Mouse (Mus musculus): ENCODE measurements around the gene Fam155a. TPM values are rescaled to one million over a fixed set of nuclear protein-coding genes. Genes with fewer than 3 reads are reported as not detected.

Fam155a gene
- polyA plus RNA-seq, 1 experiment from 2014 or later = 0.07 TPM

DNA sequence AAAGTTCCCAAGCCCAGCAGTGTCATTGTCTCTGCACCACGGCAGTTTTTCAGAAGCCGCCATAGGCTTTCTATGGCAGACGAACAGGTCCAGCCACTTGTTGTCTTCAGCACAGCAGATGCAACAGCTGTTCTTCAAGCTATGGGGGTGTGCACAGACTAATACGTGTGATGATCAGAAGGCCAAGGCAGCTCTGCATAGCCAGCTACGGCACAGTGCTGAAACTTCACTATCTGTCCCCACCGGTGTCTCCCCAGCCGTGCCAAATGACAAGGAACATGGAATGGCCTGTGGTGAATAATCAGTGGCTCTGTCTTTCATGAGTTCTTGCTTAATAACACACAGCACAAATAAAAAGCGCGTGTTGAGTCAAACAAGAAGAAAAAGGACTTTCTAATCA is 428.4 kb downstream of the Fam155a start:
- H3K36me3 ChIP-seq (replicated peaks) = no peaks in the 10 kb centered on the region
- H3K27ac ChIP-seq (replicated peaks) = no peak overlapping the region
- no peak overlapping the region for H3K4me2 ChIP-seq
- H3K4me3 ChIP-seq (replicated peaks) = no peak overlapping the region
- ATAC-seq (ENCODE audit: insufficient read depth) = no peak
- no peaks in the 10 kb centered on the region for H3K4me1 ChIP-seq (replicated peaks)
- H3K9me3 ChIP-seq (replicated peaks) = no peaks in the 10 kb centered on the region
- 62% methylated on average over 9 of the region's 9 CpGs for WGBS (ENCODE audit: insufficient replicate concordance)
- H3K27me3 ChIP-seq = no peaks in the 10 kb centered on the region
- H3K9ac ChIP-seq = no peak overlapping the region

DNA sequence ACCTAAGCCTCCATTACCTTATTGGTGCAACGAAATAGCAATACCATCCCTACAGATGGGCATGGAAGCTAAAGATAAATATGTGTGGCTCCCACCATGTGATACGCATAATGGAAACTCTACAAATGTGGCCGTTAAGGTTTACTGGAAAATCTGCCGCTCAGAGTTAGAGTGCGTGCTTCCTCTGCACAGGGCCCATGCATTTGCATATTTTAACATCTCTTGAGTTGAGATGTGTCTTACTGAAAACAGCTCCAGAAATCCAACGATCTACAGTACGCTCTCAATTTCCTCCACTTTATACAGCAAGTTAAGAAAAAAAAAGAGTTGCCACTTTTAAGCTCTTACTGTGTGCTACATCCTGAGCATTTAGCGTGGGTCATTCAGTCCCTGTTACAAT is 433.1 kb downstream of the Fam155a start:
- H3K36me3 ChIP-seq (replicated peaks) = no peaks in the 10 kb centered on the region
- 75% methylated on average over 8 of the region's 8 CpGs for WGBS (ENCODE audit: insufficient replicate concordance)
- H3K9ac ChIP-seq = no peak overlapping the region
- H3K27me3 ChIP-seq = no peaks in the 10 kb centered on the region
- H3K4me2 ChIP-seq = no peak overlapping the region
- no peak overlapping the region for H3K4me3 ChIP-seq (replicated peaks)
- H3K9me3 ChIP-seq (replicated peaks) = no peaks in the 10 kb centered on the region
- no peaks in the 10 kb centered on the region for H3K4me1 ChIP-seq (replicated peaks)
- H3K27ac ChIP-seq (replicated peaks) = no peak overlapping the region
- no peak for ATAC-seq (ENCODE audit: insufficient read depth)

DNA sequence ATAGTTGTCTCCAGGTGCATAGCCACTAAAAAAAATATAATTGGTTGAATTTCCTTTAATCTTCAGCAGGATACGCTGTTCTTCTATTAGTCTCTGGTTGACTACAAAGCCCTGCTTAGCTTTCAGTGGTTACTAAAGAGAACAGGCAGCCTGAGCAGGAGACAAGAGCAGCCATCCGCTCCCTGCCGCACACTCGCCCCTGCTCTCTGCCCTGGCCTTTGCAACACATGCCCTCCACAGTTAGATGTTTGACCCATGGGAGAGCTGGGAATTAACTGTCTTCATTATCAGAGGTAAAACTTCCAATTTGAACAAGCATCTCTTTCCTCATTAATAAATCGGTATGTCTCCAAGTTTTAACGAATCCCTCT is 435.0 kb downstream of the Fam155a start:
- Histone ChIP-seq H3K36me3 (replicated peaks) (no peaks in the 10 kb centered on the region), H3K27me3 (no peaks in the 10 kb centered on the region), H3K4me3 (replicated peaks) (no peak overlapping the region), H3K4me1 (replicated peaks) (no peaks in the 10 kb centered on the region), H3K9me3 (replicated peaks) (no peaks in the 10 kb centered on the region), H3K9ac (no peak overlapping the region), H3K4me2 (no peak overlapping the region), H3K27ac (replicated peaks) (no peak overlapping the region)
- no peak for ATAC-seq (ENCODE audit: insufficient read depth)
- WGBS (ENCODE audit: insufficient replicate concordance) = 71% methylated on average over 6 of the region's 6 CpGs

DNA sequence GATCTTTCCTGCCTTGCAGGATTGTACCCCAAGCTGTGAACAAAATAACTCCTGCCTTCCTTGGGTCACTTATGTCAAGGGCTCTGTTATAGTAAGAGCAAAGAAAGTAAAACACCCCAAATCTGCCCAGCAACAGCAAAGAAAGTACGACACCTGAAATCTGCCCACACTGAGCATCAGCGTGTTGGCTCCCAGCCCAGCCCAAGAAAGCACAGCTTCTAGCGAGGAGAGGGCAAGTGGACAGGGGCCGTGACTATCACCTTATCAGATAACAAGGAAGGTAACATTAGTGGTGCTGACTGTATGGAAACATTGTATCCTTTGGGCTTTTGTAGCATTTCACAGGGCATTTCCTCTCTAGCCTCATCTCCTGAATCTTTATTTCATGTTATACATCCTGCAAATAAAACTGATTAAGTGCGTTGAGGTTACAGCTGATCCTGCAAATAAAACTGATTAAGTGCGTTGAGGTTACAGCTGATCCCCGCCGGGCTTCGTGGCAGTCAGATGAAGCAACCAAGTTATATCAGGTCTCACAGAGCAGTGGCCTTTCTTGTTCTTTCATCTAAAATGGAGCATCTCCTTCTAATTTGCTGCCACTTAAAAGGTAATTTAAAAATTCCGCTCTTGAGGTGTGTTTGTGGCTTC is 435.6 kb downstream of the Fam155a start:
- no peak overlapping the region for H3K4me3 ChIP-seq (replicated peaks)
- no peak overlapping the region for H3K4me2 ChIP-seq
- no peaks in the 10 kb centered on the region for H3K4me1 ChIP-seq (replicated peaks)
- no peaks in the 10 kb centered on the region for H3K9me3 ChIP-seq (replicated peaks)
- 64% methylated on average over 10 of the region's 10 CpGs for WGBS (ENCODE audit: insufficient replicate concordance)
- H3K9ac ChIP-seq = no peak overlapping the region
- no peak for ATAC-seq (ENCODE audit: insufficient read depth)
- no peaks in the 10 kb centered on the region for H3K27me3 ChIP-seq
- no peaks in the 10 kb centered on the region for H3K36me3 ChIP-seq (replicated peaks)
- H3K27ac ChIP-seq (replicated peaks) = no peak overlapping the region

DNA sequence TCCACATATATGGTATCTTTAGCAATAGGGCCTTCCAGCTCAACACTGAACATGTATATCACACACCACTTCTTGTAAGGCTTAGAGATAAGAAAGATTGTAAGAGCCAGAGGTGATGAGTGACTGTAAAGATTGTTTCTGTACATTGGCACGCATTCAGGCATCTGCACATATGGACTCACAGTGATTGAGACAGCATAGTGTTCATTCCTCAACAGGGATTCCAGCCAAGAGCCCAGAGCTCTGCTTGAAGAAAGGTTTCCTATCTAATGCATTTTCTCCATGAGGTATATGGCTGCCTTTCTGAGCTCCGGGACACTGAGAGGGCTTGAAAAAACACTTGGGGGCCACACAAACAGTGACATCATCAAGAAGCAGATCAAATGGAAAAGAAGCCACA is 438.2 kb downstream of the Fam155a start:
- no peak for ATAC-seq (ENCODE audit: insufficient read depth)
- Histone ChIP-seq H3K27ac (replicated peaks) (no peak overlapping the region), H3K27me3 (no peaks in the 10 kb centered on the region), H3K4me1 (replicated peaks) (no peaks in the 10 kb centered on the region), H3K36me3 (replicated peaks) (no peaks in the 10 kb centered on the region), H3K9ac (no peak overlapping the region), H3K4me3 (replicated peaks) (no peak overlapping the region), H3K9me3 (replicated peaks) (no peaks in the 10 kb centered on the region), H3K4me2 (no peak overlapping the region)
- WGBS (ENCODE audit: insufficient replicate concordance) = 72% methylated on average over 2 of the region's 2 CpGs

DNA sequence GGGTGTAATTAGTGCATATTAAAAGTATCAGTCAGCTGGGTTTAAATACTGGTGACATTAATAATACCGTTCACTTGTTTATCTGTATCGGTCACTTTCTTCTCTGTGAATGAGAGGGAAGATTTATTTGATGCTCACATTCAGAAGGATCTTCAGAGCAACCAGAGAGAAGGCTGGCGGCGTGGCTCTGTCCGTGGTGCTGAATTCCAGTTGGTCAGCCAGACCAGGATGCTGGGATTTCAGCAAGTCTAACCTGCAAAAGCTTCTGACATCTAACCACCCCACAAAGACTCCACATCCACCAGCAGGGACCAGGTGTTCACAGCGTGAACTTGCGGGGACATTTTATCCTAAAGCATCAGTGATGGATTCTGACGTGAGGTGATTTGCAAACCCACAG is 461.5 kb downstream of the Fam155a start:
- no peak for ATAC-seq (ENCODE audit: insufficient read depth)
- Histone ChIP-seq H3K27me3 (no peaks in the 10 kb centered on the region), H3K9ac (no peak overlapping the region), H3K36me3 (replicated peaks) (no peaks in the 10 kb centered on the region), H3K4me3 (replicated peaks) (no peak overlapping the region), H3K4me2 (no peak overlapping the region), H3K27ac (replicated peaks) (no peak overlapping the region), H3K9me3 (replicated peaks) (no peaks in the 10 kb centered on the region), H3K4me1 (replicated peaks) (no peaks in the 10 kb centered on the region)
- WGBS (ENCODE audit: insufficient replicate concordance) = 26% methylated on average over 8 of the region's 8 CpGs

DNA sequence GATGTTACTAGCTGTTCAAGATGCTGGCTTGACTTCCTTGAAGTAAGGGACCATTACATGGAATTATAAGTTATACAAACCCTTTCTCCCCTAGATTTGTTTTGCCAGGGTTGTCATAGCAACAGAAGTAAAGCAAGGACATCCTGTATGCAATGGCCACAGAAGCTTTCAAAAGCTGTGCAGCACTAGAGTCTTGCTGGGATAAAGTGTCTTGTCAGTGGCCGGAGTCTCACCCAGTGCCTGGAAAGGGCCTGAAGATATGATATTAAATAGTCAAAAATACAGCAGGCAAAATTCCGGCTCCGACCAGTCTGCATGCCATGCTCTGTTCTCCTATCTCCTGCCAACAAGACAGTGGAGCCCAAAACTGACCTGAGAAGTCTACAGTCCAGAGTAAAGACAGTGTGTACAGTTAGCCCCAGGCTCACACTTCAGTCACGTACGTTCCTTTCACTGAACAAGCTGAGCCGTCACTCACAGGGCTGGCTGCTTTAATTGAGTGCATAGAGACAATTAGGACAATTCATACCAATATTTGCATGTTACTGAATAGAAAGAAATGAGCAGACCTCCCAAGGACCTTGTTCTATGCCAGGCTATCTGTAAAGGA is 467.3 kb downstream of the Fam155a start:
- ATAC-seq (ENCODE audit: insufficient read depth) = no peak
- WGBS (ENCODE audit: insufficient replicate concordance) = 67% methylated on average over 6 of the region's 6 CpGs
- no peak overlapping the region for H3K27ac ChIP-seq (replicated peaks)
- H3K9me3 ChIP-seq (replicated peaks) = no peaks in the 10 kb centered on the region
- no peak overlapping the region for H3K4me2 ChIP-seq
- H3K4me1 ChIP-seq (replicated peaks) = no peaks in the 10 kb centered on the region
- no peaks in the 10 kb centered on the region for H3K36me3 ChIP-seq (replicated peaks)
- no peak overlapping the region for H3K4me3 ChIP-seq (replicated peaks)
- no peak overlapping the region for H3K9ac ChIP-seq
- no peaks in the 10 kb centered on the region for H3K27me3 ChIP-seq

DNA sequence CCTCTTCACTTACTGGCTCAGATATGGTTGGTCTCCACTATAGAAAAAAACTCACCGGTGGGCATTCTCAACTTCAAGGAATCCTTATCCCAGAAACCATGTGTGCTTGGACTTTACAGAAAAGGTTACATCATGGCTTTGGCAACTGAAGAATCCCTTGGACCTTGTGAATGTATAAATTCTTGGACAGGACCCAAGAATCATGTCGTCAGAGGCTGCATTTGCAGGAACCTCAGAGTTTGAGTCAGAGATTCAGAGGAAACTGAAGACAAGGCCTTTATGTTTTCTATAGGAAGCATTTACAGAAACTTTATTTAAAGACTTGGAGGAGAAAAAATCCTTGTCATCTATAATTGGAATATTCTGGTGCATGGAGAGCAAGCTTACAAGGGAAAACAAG is 475.9 kb downstream of the Fam155a start:
- H3K9me3 ChIP-seq (replicated peaks) = no peaks in the 10 kb centered on the region
- WGBS (ENCODE audit: insufficient replicate concordance) = 64% methylated on average over 2 of the region's 2 CpGs
- H3K4me1 ChIP-seq (replicated peaks) = no peaks in the 10 kb centered on the region
- no peak overlapping the region for H3K4me2 ChIP-seq
- no peak overlapping the region for H3K4me3 ChIP-seq (replicated peaks)
- H3K36me3 ChIP-seq (replicated peaks) = no peaks in the 10 kb centered on the region
- H3K27me3 ChIP-seq = no peaks in the 10 kb centered on the region
- H3K27ac ChIP-seq (replicated peaks) = no peak overlapping the region
- ATAC-seq (ENCODE audit: insufficient read depth) = no peak
- H3K9ac ChIP-seq = no peak overlapping the region

DNA sequence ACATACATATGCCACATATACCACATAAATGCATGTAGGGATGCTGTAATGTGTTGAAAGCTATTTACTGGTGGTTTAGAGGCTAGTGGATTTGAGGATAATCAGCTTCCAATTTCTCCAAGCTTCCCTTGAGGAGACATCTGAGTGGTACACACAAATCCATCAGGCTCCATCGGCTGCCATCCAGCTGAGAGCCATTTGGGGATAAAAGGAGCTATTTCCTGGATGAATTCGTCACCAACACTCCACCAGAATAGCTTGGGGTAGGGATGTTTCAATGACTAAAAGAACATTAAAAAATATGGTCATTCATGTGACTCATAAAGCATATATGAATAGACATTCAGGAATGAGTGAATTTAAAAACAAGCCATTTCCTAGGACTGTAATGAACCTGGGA is 478.4 kb downstream of the Fam155a start:
- Histone ChIP-seq H3K9me3 (replicated peaks) (no peaks in the 10 kb centered on the region), H3K27me3 (no peaks in the 10 kb centered on the region)
- 52% methylated on average over 2 of the region's 2 CpGs for WGBS (ENCODE audit: insufficient replicate concordance)

DNA sequence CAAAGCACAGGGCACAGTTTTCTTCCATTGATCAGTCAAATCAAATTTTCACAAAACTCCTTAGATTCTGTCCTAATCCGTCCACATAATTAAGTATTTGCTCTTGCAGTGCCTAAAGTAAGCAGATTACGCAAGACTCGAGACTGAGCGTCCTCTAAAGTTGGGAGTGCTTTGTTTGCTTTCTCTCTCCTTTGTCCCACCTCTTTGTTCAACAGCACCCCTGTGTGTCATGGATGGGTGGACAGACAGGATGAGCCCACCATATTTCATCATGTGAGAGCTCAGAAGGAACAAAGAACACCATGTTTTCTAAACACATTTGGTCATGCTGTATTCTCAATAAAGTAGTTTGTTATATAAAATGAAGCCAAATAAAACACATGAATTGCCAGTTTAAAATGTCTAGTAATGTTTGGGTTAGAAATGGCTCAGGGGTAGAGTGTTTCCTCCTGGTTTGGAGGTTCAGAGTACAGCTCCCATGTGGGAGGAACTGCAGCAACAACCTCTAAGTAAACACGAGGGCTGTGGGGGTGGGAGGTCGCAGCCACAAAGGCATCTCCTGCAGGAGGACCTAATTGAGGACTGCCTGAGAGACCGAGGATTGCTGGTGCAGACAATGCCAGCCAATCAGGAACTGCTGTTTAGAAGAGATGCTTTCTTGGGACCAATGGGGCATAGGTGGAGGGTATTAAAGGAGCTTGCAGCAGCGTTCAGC is 482.8 kb downstream of the Fam155a start:
- no peaks in the 10 kb centered on the region for H3K4me1 ChIP-seq (replicated peaks)
- no peak overlapping the region for H3K9ac ChIP-seq
- ATAC-seq (ENCODE audit: insufficient read depth) = no peak
- WGBS (ENCODE audit: insufficient replicate concordance) = 45% methylated on average over 8 of the region's 8 CpGs
- no peaks in the 10 kb centered on the region for H3K9me3 ChIP-seq (replicated peaks)
- H3K27ac ChIP-seq (replicated peaks) = no peak overlapping the region
- H3K4me3 ChIP-seq (replicated peaks) = no peak overlapping the region
- no peak overlapping the region for H3K4me2 ChIP-seq
- no peaks in the 10 kb centered on the region for H3K27me3 ChIP-seq
- no peaks in the 10 kb centered on the region for H3K36me3 ChIP-seq (replicated peaks)

More for the DNA sequence above, 478.4 kb downstream of the Fam155a start:
- H3K36me3 ChIP-seq (replicated peaks) = no peaks in the 10 kb centered on the region
- no peak overlapping the region for H3K4me2 ChIP-seq
- H3K4me3 ChIP-seq (replicated peaks) = no peak overlapping the region
- H3K4me1 ChIP-seq (replicated peaks) = no peaks in the 10 kb centered on the region
- H3K27ac ChIP-seq (replicated peaks) = no peak overlapping the region
- H3K9ac ChIP-seq = no peak overlapping the region
- no peak for ATAC-seq (ENCODE audit: insufficient read depth)

DNA sequence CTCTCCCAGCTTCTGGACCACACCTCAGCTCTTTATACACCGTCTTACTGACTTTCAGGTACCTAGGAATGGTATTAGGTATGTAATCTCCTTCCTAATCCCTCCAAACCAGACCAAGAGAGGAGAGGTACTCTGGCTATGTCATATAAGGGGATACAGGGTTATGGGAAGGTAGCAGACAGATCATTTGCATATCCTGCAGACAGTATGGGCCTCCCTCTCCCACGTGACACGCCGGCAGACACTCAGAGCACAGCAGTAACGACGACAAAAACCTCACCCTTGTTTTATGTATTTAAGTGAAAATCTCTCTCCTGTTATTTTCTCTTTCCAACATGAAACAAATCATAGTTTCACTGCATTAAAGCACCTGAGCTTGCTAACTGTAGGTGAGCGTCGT is 496.8 kb downstream of the Fam155a start:
- H3K9ac ChIP-seq = no peak overlapping the region
- H3K4me1 ChIP-seq (replicated peaks) = no peaks in the 10 kb centered on the region
- H3K9me3 ChIP-seq (replicated peaks) = no peaks in the 10 kb centered on the region
- no peak for ATAC-seq (ENCODE audit: insufficient read depth)
- 57% methylated on average over 8 of the region's 8 CpGs for WGBS (ENCODE audit: insufficient replicate concordance)
- H3K4me2 ChIP-seq = no peak overlapping the region
- no peaks in the 10 kb centered on the region for H3K36me3 ChIP-seq (replicated peaks)
- no peaks in the 10 kb centered on the region for H3K27me3 ChIP-seq
- no peak overlapping the region for H3K4me3 ChIP-seq (replicated peaks)
- no peak overlapping the region for H3K27ac ChIP-seq (replicated peaks)
